Mouse (Mus musculus) cortical plate, adult 2 months (tissue): ENCODE results near the gene Asprv1.

ENCODE experiments used
- CTCF ChIP-seq: fragments of 200-500 bp; IDR thresholded peaks from 2 replicates; pipeline ENCODE4 v1.5.1; 2011; ENCODE audit warnings: mild to moderate bottlenecking, control low read depth, low read length; ENCODE audit not compliant: insufficient read depth; ENCODE audit errors: extremely low read depth
- POLR2A ChIP-seq: fragments of 200-500 bp; IDR thresholded peaks from 2 replicates; pipeline ENCODE4 v1.6.1; 2011; ENCODE audit warnings: mild to moderate bottlenecking, low read length, control low read depth; ENCODE audit not compliant: insufficient read depth; ENCODE audit errors: extremely low read depth

DNA sequence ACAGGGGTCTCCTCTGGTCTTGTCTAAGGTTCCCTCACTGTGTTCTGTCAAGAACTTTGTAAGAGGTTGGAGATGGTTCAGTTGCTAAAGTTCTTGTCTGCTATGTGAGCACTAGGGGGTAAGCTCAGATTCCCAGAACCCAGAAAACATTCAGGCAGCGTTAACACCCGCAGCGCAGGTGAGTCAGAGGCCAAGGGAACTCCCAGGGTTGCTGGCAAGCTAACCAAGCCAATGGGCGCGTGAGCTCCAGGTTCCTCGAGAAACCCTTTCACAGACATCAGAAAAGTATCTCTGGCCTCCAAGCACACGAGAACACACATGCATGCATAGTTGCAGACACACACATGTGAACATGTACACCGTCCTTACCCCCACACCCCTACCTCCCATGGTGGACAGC is 12.8 kb downstream of the Asprv1 start:
- TF ChIP-seq CTCF = no peak
- no peak for TF ChIP-seq POLR2A
